Mouse (Mus musculus): ENCODE measurements around the gene Tbc1d5. TPM values are rescaled to one million over a fixed set of nuclear protein-coding genes. Genes with fewer than 3 reads are reported as not detected.

Gene Tbc1d5
- total RNA-seq, 2 experiments from 2014 or later = 25.6 to 38.3 TPM

- no peak for ATAC-seq (replicated peaks; ENCODE audit: low FRiP score, low TSS enrichment, poor library complexity, severe bottlenecking)
Measured at GRCm38 (mm10) chr17:50906630-50907029, 272.5 kb downstream of the Tbc1d5 start.

- ATAC-seq (replicated peaks; ENCODE audit: low FRiP score, low TSS enrichment, poor library complexity, severe bottlenecking) = peak; percentile 70
Measured at GRCm38 (mm10) chr17:50904463-50904862, 274.7 kb downstream of the Tbc1d5 start.

GRCm38 (mm10) chr17:50897867-50898266, 281.3 kb downstream of the Tbc1d5 start:
- no peak for ATAC-seq (replicated peaks; ENCODE audit: low FRiP score, low TSS enrichment, poor library complexity, severe bottlenecking)

- ATAC-seq (replicated peaks; ENCODE audit: low FRiP score, low TSS enrichment, poor library complexity, severe bottlenecking) = no peak
Measured at GRCm38 (mm10) chr17:50889475-50889874, 289.7 kb downstream of the Tbc1d5 start.

GRCm38 (mm10) chr17:50879910-50880309, 299.2 kb downstream of the Tbc1d5 start:
- ATAC-seq (replicated peaks; ENCODE audit: low FRiP score, low TSS enrichment, poor library complexity, severe bottlenecking) = no peak

GRCm38 (mm10) chr17:50876451-50876850, 302.7 kb downstream of the Tbc1d5 start:
- no peak for ATAC-seq (replicated peaks; ENCODE audit: low FRiP score, low TSS enrichment, poor library complexity, severe bottlenecking)

- ATAC-seq (replicated peaks; ENCODE audit: low FRiP score, low TSS enrichment, poor library complexity, severe bottlenecking) = no peak
Measured at GRCm38 (mm10) chr17:50874067-50874466, 305.1 kb downstream of the Tbc1d5 start.

- ATAC-seq (replicated peaks; ENCODE audit: low FRiP score, low TSS enrichment, poor library complexity, severe bottlenecking) = no peak
Measured at GRCm38 (mm10) chr17:50872600-50872999, 306.6 kb downstream of the Tbc1d5 start.

GRCm38 (mm10) chr17:50867297-50867696, 311.9 kb downstream of the Tbc1d5 start:
- no peak for ATAC-seq (replicated peaks; ENCODE audit: low FRiP score, low TSS enrichment, poor library complexity, severe bottlenecking)

- ATAC-seq (replicated peaks; ENCODE audit: low FRiP score, low TSS enrichment, poor library complexity, severe bottlenecking) = no peak
Measured at GRCm38 (mm10) chr17:50864781-50865180, 314.4 kb downstream of the Tbc1d5 start.

- no peak for ATAC-seq (replicated peaks; ENCODE audit: low FRiP score, low TSS enrichment, poor library complexity, severe bottlenecking)
Measured at GRCm38 (mm10) chr17:50853220-50853619, 325.9 kb downstream of the Tbc1d5 start.

- no peak for ATAC-seq (replicated peaks; ENCODE audit: low FRiP score, low TSS enrichment, poor library complexity, severe bottlenecking)
Measured at GRCm38 (mm10) chr17:50851382-50851781, 327.8 kb downstream of the Tbc1d5 start.

- ATAC-seq (replicated peaks; ENCODE audit: low FRiP score, low TSS enrichment, poor library complexity, severe bottlenecking) = no peak
Measured at GRCm38 (mm10) chr17:50814089-50814488, 365.1 kb downstream of the Tbc1d5 start.

- no peak for ATAC-seq (replicated peaks; ENCODE audit: low FRiP score, low TSS enrichment, poor library complexity, severe bottlenecking)
Measured at GRCm38 (mm10) chr17:50813580-50813979, 365.6 kb downstream of the Tbc1d5 start.

GRCm38 (mm10) chr17:50805631-50806030, 373.5 kb downstream of the Tbc1d5 start:
- ATAC-seq (replicated peaks; ENCODE audit: low FRiP score, low TSS enrichment, poor library complexity, severe bottlenecking) = no peak

GRCm38 (mm10) chr17:50803234-50803633, 375.9 kb downstream of the Tbc1d5 start:
- ATAC-seq (replicated peaks; ENCODE audit: low FRiP score, low TSS enrichment, poor library complexity, severe bottlenecking) = no peak

GRCm38 (mm10) chr17:50802380-50802779, 376.8 kb downstream of the Tbc1d5 start:
- no peak for ATAC-seq (replicated peaks; ENCODE audit: low FRiP score, low TSS enrichment, poor library complexity, severe bottlenecking)

- peak; percentile 98 for ATAC-seq (replicated peaks; ENCODE audit: low FRiP score, low TSS enrichment, poor library complexity, severe bottlenecking)
Measured at GRCm38 (mm10) chr17:50795445-50796095, 383.6 kb downstream of the Tbc1d5 start.

GRCm38 (mm10) chr17:50791671-50792070, 387.5 kb downstream of the Tbc1d5 start:
- no peak for ATAC-seq (replicated peaks; ENCODE audit: low FRiP score, low TSS enrichment, poor library complexity, severe bottlenecking)

- ATAC-seq (replicated peaks; ENCODE audit: low FRiP score, low TSS enrichment, poor library complexity, severe bottlenecking) = no peak
Measured at GRCm38 (mm10) chr17:50788835-50789234, 390.3 kb downstream of the Tbc1d5 start.

- ATAC-seq (replicated peaks; ENCODE audit: low FRiP score, low TSS enrichment, poor library complexity, severe bottlenecking) = no peak
Measured at GRCm38 (mm10) chr17:50775247-50775646, 403.9 kb downstream of the Tbc1d5 start.

GRCm38 (mm10) chr17:50764387-50764786, 414.8 kb downstream of the Tbc1d5 start:
- ATAC-seq (replicated peaks; ENCODE audit: low FRiP score, low TSS enrichment, poor library complexity, severe bottlenecking) = no peak
